Mouse (Mus musculus) left cerebral cortex, postnatal 10 days (tissue): ENCODE measurements around the gene Rhox4d. TPM values are rescaled to one million over a fixed set of nuclear protein-coding genes. Genes with fewer than 3 reads are reported as not detected.
"Not testable (repeated sequence)": the region's sequence is repeated elsewhere in the genome, so short reads cannot be mapped to it uniquely, and the experiment has no call there.

Experiments
- DNase-seq, 2 experiments: peaks; one replicate each; pipeline ENCODE4 v3.0.0; 2021 to 2022; ENCODE audit warnings: low spot score in 2 of 2, mixed read lengths in 1 of 2; ENCODE audit errors: extremely low spot score in 1 of 2
- intact Hi-C: fragments of 180-260 bp; cut with DNase I; formaldehyde crosslinking; loops from one replicate; pipeline ENCODE4 v1.15.1; 2025
- total RNA-seq, 2 experiments: library from RNA; stranded (reverse); gene quantifications; 2 replicates each; pipeline ENCODE4 v1.2.3; 2021

Rhox4d gene
- total RNA-seq = not detected

GRCm38 (mm10) chrX:37514059-37514458 is at the start of gene Rhox4d:
Gene Rhox4d (plus strand): TSS chrX:37514359.
- DNase-seq, intact Hi-C loops: not testable (repeated sequence)

DNA sequence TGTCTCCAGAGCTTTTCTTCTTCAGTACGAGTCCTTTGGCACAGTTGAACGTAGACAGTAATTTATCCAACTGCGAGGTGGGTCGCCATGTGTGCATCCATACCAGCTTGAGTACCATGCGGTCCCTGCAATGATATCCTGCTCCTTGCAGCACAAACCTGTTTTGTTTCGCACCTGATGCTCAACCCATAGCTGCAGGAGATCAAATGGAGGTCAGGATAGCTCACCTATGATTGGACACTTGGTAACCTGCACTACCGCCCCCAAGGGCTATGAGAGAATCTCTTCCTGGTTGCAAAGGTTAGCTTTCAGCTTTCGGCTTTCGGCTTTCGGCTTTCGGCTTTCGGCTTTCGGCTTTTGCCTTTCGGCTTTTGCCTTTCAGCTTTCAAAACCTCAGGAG is 34.1 kb upstream of the Rhox4d start, which contains the start of gene Rhox4c:
Gene Rhox4c (plus strand): TSS at position 301 of the 400 bp plus-strand sequence.
- not testable (repeated sequence) for DNase-seq

DNA sequence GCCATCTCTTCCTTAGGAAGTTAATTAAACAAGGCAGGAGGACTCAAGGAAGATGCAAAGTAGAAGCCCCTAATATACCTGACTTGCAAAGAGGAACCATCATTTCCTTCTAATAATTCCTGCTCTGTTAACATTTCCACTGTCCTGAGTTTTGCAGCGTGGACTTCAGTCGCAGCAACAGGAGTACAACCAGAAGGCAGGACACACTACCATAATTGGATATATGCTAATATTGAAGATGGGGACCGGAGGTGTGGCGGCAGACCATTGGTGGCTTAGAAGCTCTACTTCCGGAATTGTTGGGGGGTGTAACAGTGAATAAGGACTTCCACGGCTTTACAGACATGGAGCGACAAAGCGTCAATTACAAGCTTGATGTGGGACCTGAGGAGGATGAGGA is 16.0 kb downstream of the Rhox4d start, which contains the start of gene Rhox2e:
Gene Rhox2e (plus strand): TSS at position 301 of the 400 bp plus-strand sequence.
- intact Hi-C loops = not testable (repeated sequence)

More for the DNA sequence above, 34.1 kb upstream of the Rhox4d start, which contains the start of gene Rhox4c:
- intact Hi-C loops = not testable (repeated sequence)

GRCm38 (mm10) chrX:37541719-37542118 is 27.6 kb downstream of the Rhox4d start, which contains the start of gene Rhox3e:
Gene Rhox3e (plus strand): TSS chrX:37542019.
- intact Hi-C loops, DNase-seq: not testable (repeated sequence)

More for the DNA sequence above, 16.0 kb downstream of the Rhox4d start, which contains the start of gene Rhox2e:
- DNase-seq = not testable (repeated sequence)

GRCm38 (mm10) chrX:37557112-37557511 is 43.0 kb downstream of the Rhox4d start, which contains the start of gene Rhox4e:
Gene Rhox4e (plus strand): TSS chrX:37557412.
- DNase-seq, intact Hi-C loops: not testable (repeated sequence)

Other genes starting within 250 kb of the Rhox4d start
- gene Rhox4a, start 249.0 kb upstream of the Rhox4d start, total RNA-seq = not detected
- gene Rhox3a2, start 134.3 kb upstream of the Rhox4d start, total RNA-seq = not detected
- not detected for gene Rhox4a2, start 123.5 kb upstream of the Rhox4d start, total RNA-seq
- gene Rhox2b, start 102.3 kb upstream of the Rhox4d start, total RNA-seq = not detected
- gene Rhox4b, start 81.9 kb upstream of the Rhox4d start, total RNA-seq = not detected
- not detected for gene Rhox2c, start 60.7 kb upstream of the Rhox4d start, total RNA-seq
- gene Rhox3c, start 55.8 kb upstream of the Rhox4d start, total RNA-seq = not detected
- not detected for gene Rhox4c, start 34.0 kb upstream of the Rhox4d start, total RNA-seq
- not detected for gene Rhox2d, start 20.9 kb upstream of the Rhox4d start, total RNA-seq
- gene Rhox2e, start 16.1 kb downstream of the Rhox4d start, total RNA-seq = not detected
- not detected for gene Rhox3e, start 27.7 kb downstream of the Rhox4d start, total RNA-seq
- not detected for gene Rhox4e, start 43.1 kb downstream of the Rhox4d start, total RNA-seq
- not detected for gene Rhox2f, start 57.0 kb downstream of the Rhox4d start, total RNA-seq
- gene Rhox3f, start 66.6 kb downstream of the Rhox4d start, total RNA-seq = not detected
- gene Rhox4f, start 93.3 kb downstream of the Rhox4d start, total RNA-seq = not detected
- gene Rhox3g, start 114.3 kb downstream of the Rhox4d start, total RNA-seq = not detected
- gene Rhox2g, start 129.1 kb downstream of the Rhox4d start, total RNA-seq = not detected
- not detected for gene Rhox4g, start 137.0 kb downstream of the Rhox4d start, total RNA-seq
- not detected for gene Rhox3h, start 154.4 kb downstream of the Rhox4d start, total RNA-seq
- not detected for gene Rhox2h, start 158.9 kb downstream of the Rhox4d start, total RNA-seq